Mouse (Mus musculus): ENCODE measurements around the gene Ppara. TPM values are rescaled to one million over a fixed set of nuclear protein-coding genes. Genes with fewer than 3 reads are reported as not detected.

The Ppara gene
- polyA plus RNA-seq (2017; shearing (Covaris generic)), result under 1 TPM in 1 of 2 experiments, not detected in 1; 0.25 TPM

GRCm38 (mm10) chr15:85734571-85735033 lies at the start of gene Ppara:
Gene Ppara (plus strand): TSS chr15:85734983.

GRCm38 (mm10) chr15:85811535-85812277 lies 76.9 kb downstream of the Ppara start, which contains the start of gene Cdpf1:
Gene Cdpf1 (minus strand): TSS chr15:85811697.

GRCm38 (mm10) chr15:85821203-85822010 lies 86.6 kb downstream of the Ppara start, which contains the start of gene Pkdrej:
Gene Pkdrej (minus strand): TSS chr15:85821734.

GRCm38 (mm10) chr15:85831954-85832590 lies 97.3 kb downstream of the Ppara start, which contains the start of gene Ttc38:
Gene Ttc38 (plus strand): TSS chr15:85832306.

Other genes with a start within 250 kb of the Ppara start
- not detected for gene 7530416G11Rik, start 231.8 kb upstream of the Ppara start, polyA plus RNA-seq (2017; shearing (Covaris generic))
- under 1 TPM in 1 of 2 experiments, not detected in 1; 0.05 TPM for gene Wnt7b, start 152.5 kb upstream of the Ppara start, polyA plus RNA-seq (2017; shearing (Covaris generic))
- gene Cdpf1, start 76.7 kb downstream of the Ppara start, polyA plus RNA-seq (2017; shearing (Covaris generic)), result 10 to 100 TPM; 27.6 to 45.1 TPM
- gene Pkdrej, start 86.8 kb downstream of the Ppara start, polyA plus RNA-seq (2017; shearing (Covaris generic)), result not detected
- gene Ttc38, start 97.3 kb downstream of the Ppara start, polyA plus RNA-seq (2017; shearing (Covaris generic)), result 10 to 100 TPM; 14.2 to 20.8 TPM
- gene Gtse1, start 124.8 kb downstream of the Ppara start, polyA plus RNA-seq (2017; shearing (Covaris generic)), result 1 to 10 TPM; 4.6 to 5.3 TPM
- gene Trmu, start 144.3 kb downstream of the Ppara start, polyA plus RNA-seq (2017; shearing (Covaris generic)), result 10 to 100 TPM; 30.2 to 46.0 TPM

Measured in activated CD4-positive, CD25-positive, alpha-beta regulatory T cell (primary cell).